Mouse (Mus musculus) lung, postnatal 0 days (tissue): ENCODE measurements at regions not wholly inside any gene's neighbourhood (a gene's known extent, or its start where the extent isn't known, plus 50 kb on each side); places are given as distances from the start of the nearest gene placed in this dataset.

Experiments used
- ATAC-seq: fragments of 200-750 bp; cut with Nextera tagmentation; 2 replicates; pipeline ENCODE4 v1.8.0; 2017; ENCODE audit warnings: moderate library complexity
- DNase-seq: peaks from one replicate; pipeline ENCODE4 v3.0.0-alpha.2; 2016; ENCODE audit warnings: low spot score
- H3K27ac ChIP-seq: fragments of 300-500 bp; sonication (generic); 2 replicates; pipeline ENCODE4 v1.5.1; 2014; ENCODE audit warnings: antibody characterized with exemption, mild to moderate bottlenecking, low read length, mixed read lengths
- H3K27me3 ChIP-seq: fragments of 300-500 bp; sonication (generic); replicated peaks from 2 replicates; pipeline ENCODE4 v1.6.1; 2014; ENCODE audit warnings: low read length, mixed read lengths; ENCODE audit not compliant: insufficient read depth
- H3K36me3 ChIP-seq: fragments of 300-500 bp; sonication (generic); 2 replicates; pipeline ENCODE4 v1.6.1; 2014; ENCODE audit warnings: low read length, mixed read lengths; ENCODE audit not compliant: insufficient read depth
- H3K4me1 ChIP-seq: fragments of 300-500 bp; sonication (generic); 2 replicates; pipeline ENCODE4 v1.6.1; 2014; ENCODE audit warnings: antibody characterized with exemption, low read depth, low read length, mixed read lengths; ENCODE audit not compliant: insufficient read depth
- H3K4me2 ChIP-seq: fragments of 300-500 bp; sonication (generic); replicated peaks from 2 replicates; pipeline ENCODE4 v1.6.1; 2014; ENCODE audit warnings: low read depth, mild to moderate bottlenecking, low read length, moderate library complexity, mixed read lengths
- H3K4me3 ChIP-seq: fragments of 300-500 bp; sonication (generic); 2 replicates; pipeline ENCODE4 v1.5.1; 2014; ENCODE audit warnings: low read depth, low read length
- H3K9ac ChIP-seq: fragments of 300-500 bp; sonication (generic); replicated peaks from 2 replicates; pipeline ENCODE4 v1.6.1; 2014; ENCODE audit warnings: low read depth, mild to moderate bottlenecking
- H3K9me3 ChIP-seq: fragments of 300-500 bp; sonication (generic); 2 replicates; pipeline ENCODE4 v1.6.1; 2016; ENCODE audit warnings: low read length, mixed read lengths
- CTCF ChIP-seq: IDR thresholded peaks from 2 replicates; pipeline ENCODE4 v1.5.1; 2016; ENCODE audit warnings: antibody characterized with exemption, mild to moderate bottlenecking
- EP300 ChIP-seq: IDR thresholded peaks from 2 replicates; pipeline ENCODE4 v1.6.1; 2016; ENCODE audit warnings: antibody characterized with exemption, mild to moderate bottlenecking, control low read depth
- WGBS: fragments of 180-500 bp; shearing (Covaris S2); extraction: QIAGEN DNeasy Blood & Tissue Kit; methylation state at CpG from one replicate; pipeline ENCODE4 v1.1.7; 2014; 5-methylcytosine and 5-hydroxymethylcytosine counted together

DNA sequence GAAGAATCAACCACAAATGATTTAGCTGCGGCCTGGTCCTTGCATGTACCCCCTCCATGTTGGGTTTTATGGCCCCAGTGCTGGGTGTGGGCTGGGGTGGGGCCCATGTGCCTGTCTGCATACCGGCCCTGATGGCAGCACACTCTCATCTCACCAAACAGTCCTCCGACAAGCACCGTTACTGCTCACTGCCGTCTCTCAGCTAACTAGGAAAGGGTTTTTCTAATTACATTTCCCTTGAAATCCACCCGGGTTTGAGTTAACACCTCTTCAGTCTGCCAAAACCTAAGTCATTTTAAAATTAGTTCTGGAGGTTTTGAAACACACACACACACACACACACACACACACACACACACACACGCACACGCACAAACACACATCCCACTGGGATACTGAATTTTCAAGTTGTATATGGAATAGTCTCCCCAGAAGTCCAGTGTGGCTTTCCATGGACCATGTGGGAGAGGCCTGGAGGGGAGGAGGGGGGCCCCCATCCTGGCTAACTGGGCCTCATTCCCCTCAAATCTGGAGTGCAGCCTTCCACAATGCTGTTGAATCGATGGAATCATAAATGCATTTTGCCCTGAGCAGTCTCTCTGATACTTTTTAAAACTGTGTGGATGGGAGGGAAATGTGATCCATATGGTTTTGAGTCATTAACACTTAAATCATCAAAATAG is 108.6 kb upstream of the Zmiz1 start:
- no peak overlapping the region for H3K27ac ChIP-seq
- H3K4me3 ChIP-seq, result no peak overlapping the region
- H3K36me3 ChIP-seq, result no peaks in the 10 kb centered on the region
- TF ChIP-seq CTCF (no peak), EP300 (no peak)
- no peak overlapping the region for H3K4me2 ChIP-seq
- H3K9ac ChIP-seq, result no peak overlapping the region
- no peaks in the 10 kb centered on the region for H3K9me3 ChIP-seq
- H3K27me3 ChIP-seq, result no peaks in the 10 kb centered on the region
- ATAC-seq (no peak), DNase-seq (no peak)
- no peaks in the 10 kb centered on the region; the same call in 1 of the 2 replicates for H3K4me1 ChIP-seq
- 67% methylated on average over 9 of the region's 9 CpGs for WGBS

DNA sequence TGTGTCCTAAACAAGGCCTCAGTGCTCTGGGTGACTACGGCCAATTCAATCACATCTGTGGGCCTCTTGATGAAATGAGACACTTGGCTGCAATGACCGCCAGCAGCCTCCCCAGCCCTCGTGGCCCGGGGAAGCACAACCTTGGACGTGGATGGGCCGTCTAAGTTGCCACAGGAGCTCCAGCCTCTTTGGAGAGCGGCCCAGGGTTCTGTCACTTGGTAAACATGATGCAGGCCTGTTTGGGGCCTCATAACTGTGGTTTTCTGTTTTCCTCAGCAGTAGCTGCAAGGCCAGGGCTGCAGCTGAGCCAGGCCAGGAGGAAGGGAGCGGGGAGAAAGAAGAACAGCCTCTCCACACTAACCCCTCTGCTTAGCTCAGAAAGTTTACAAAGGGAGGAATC is 105.2 kb upstream of the Zmiz1 start:
- DNase-seq (peak; percentile 69), ATAC-seq (peak; percentile 81)
- no peaks in the 10 kb centered on the region for H3K9me3 ChIP-seq

GRCm38 (mm10) chr14:25354288-25354850 is 104.6 kb upstream of the Zmiz1 start:
- Histone ChIP-seq H3K36me3 (no peaks in the 10 kb centered on the region), H3K9ac (no peak overlapping the region), H3K27me3 (no peaks in the 10 kb centered on the region), H3K4me3 (no peak overlapping the region), H3K4me2 (no peak overlapping the region), H3K27ac (peak overlapping the region; percentile 11; the same call in 1 of the 2 replicates), H3K9me3 (no peaks in the 10 kb centered on the region), H3K4me1 (no peaks in the 10 kb centered on the region)
- TF ChIP-seq EP300 (no peak), CTCF (no peak)
- ATAC-seq (peak; percentile 73), DNase-seq (peak; percentile 22)
- WGBS, result 65% methylated on average over 7 of the region's 7 CpGs

More for the DNA sequence above, 105.2 kb upstream of the Zmiz1 start:
- Histone ChIP-seq H3K4me1 (no peaks in the 10 kb centered on the region), H3K4me3 (no peak overlapping the region), H3K27ac (peak overlapping the region; percentile 11; the same call in 1 of the 2 replicates), H3K36me3 (no peaks in the 10 kb centered on the region), H3K9ac (no peak overlapping the region), H3K4me2 (no peak overlapping the region), H3K27me3 (no peaks in the 10 kb centered on the region)
- 55% methylated on average over 8 of the region's 8 CpGs for WGBS
- TF ChIP-seq EP300 (no peak), CTCF (no peak)

DNA sequence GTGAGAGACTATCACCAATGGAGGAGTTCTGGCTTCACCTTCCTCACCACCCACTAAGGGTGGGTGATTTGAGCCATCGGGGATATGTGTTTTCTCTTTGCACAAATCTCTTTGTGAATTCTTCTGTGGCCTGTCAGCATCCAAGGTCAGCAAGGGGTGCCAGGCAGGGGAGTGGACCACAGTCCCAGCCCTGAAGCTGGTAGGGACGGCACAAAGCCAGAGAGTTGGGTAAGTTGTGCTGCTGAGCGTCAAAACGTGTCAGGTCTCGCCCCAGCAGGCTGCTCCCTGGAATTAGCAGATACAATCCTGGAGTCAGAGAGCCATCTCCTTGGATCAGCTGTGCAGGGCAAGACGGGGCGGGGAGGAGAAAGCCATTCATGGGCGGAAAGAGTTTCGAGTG is 101.2 kb upstream of the Zmiz1 start:
- no peak for TF ChIP-seq EP300
- TF ChIP-seq CTCF, result no peak
- 84% methylated on average over 9 of the region's 9 CpGs for WGBS
- DNase-seq, result no peak
- H3K9ac ChIP-seq, result no peak overlapping the region
- no peak overlapping the region for H3K4me3 ChIP-seq
- H3K4me1 ChIP-seq, result no peaks in the 10 kb centered on the region
- no peak overlapping the region for H3K4me2 ChIP-seq
- H3K36me3 ChIP-seq, result no peaks in the 10 kb centered on the region
- H3K9me3 ChIP-seq, result no peaks in the 10 kb centered on the region
- H3K27ac ChIP-seq, result no peak overlapping the region
- ATAC-seq, result no peak
- no peaks in the 10 kb centered on the region for H3K27me3 ChIP-seq

- H3K4me1 ChIP-seq, result 0 out of 2 replicates have a peak, but pooled peaks cover 3% of the 10 kb centered on the region
- WGBS, result 71% methylated on average over 3 of the region's 3 CpGs
- peak; percentile 33; the same call in 1 of the 2 replicates for ATAC-seq
- H3K36me3 ChIP-seq, result no peaks in the 10 kb centered on the region
- no peak overlapping the region for H3K27ac ChIP-seq
- DNase-seq, result peak; percentile 32
- no peak overlapping the region for H3K4me2 ChIP-seq
- no peak overlapping the region for H3K9ac ChIP-seq
- no peaks in the 10 kb centered on the region for H3K9me3 ChIP-seq
- TF ChIP-seq CTCF, result no peak
- no peak overlapping the region for H3K4me3 ChIP-seq
- H3K27me3 ChIP-seq, result no peaks in the 10 kb centered on the region
Measured at GRCm38 (mm10) chr14:25359824-25360294, 99.1 kb upstream of the Zmiz1 start.

DNA sequence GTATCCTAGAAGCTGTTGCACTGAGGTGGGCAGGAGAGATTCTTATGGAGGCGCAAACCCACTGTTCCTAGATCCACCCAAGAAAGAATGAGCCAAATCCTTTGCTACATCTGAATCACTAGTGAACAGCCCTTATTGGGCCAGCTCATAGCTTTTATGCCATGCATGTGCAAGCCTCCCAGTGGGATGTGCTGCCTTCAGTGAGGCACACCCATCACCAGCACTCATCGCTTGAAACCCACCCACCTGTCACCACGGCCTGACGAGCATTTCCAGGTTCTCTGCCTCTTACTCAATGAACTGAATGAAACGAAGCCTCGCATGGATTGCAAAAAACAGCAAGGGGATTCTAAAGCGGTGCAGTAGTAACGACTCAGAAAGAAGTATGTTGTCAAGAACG is 98.3 kb upstream of the Zmiz1 start:
- no peak for DNase-seq
- H3K27ac ChIP-seq, result no peak overlapping the region
- TF ChIP-seq EP300, result no peak
- TF ChIP-seq CTCF, result no peak

More for the DNA sequence above, 98.3 kb upstream of the Zmiz1 start:
- ATAC-seq, result no peak
- H3K4me1 ChIP-seq, result 0 out of 2 replicates have a peak, but pooled peaks cover 7% of the 10 kb centered on the region
- no peak overlapping the region for H3K9ac ChIP-seq
- H3K9me3 ChIP-seq, result no peaks in the 10 kb centered on the region
- WGBS, result 86% methylated on average over 9 of the region's 9 CpGs
- no peaks in the 10 kb centered on the region for H3K27me3 ChIP-seq
- H3K36me3 ChIP-seq, result no peaks in the 10 kb centered on the region
- H3K4me2 ChIP-seq, result no peak overlapping the region
- no peak overlapping the region for H3K4me3 ChIP-seq
